10 mouse cellular contexts compared by ENCODE assay signal in genomic region chr5:142386329-142386728, GRCm38 (mm10). TPM values are rescaled to one million over a fixed set of nuclear protein-coding genes. Genes with fewer than 3 reads are reported as not detected.
DNase-seq lines count a peak whose midpoint lies in the region; ATAC-seq lines count a peak whose summit lies in the region.
"Had no signal": no experiment of that assay in that cellular context is flagged by ENCODE, and none has a peak within 500 bp of the region (broad histone marks: within the 10 kb centered on the region; RNA-seq: fewer than 3 reads in every experiment).

No protein-coding gene starts in this region.

- peak; percentile 38 for ATAC-seq in embryonic facial prominence, embryonic 11.5 days (replicated peaks; ENCODE audit: insufficient number of reproducible peaks, low FRiP score, low TSS enrichment, low read depth)
- ATAC-seq in embryonic facial prominence, embryonic 14.5 days (ENCODE audit: low read depth) = no peak
- ATAC-seq in hindbrain, embryonic 14.5 days (ENCODE audit: low FRiP score) = peak; percentile 47
- ATAC-seq in midbrain, embryonic 14.5 days (ENCODE audit: low FRiP score, low TSS enrichment) = no peak
- ATAC-seq in inflammation-experienced regulatory T-cells, adult 6 months = no peak

- no peaks in the 10 kb centered on the region for H3K9me3 ChIP-seq in embryonic facial prominence, embryonic 11.5 days (replicated peaks; ENCODE audit: control insufficient read depth, low read length)
- H3K9me3 ChIP-seq in embryonic facial prominence, embryonic 14.5 days (ENCODE audit: control insufficient read depth, low read length) = no peaks in the 10 kb centered on the region
- no peaks in the 10 kb centered on the region for H3K9me3 ChIP-seq in hindbrain, embryonic 14.5 days (ENCODE audit: control insufficient read depth, low read length)
- no peaks in the 10 kb centered on the region for H3K9me3 ChIP-seq in midbrain, embryonic 14.5 days (ENCODE audit: control insufficient read depth, low read length)
- H3K9me3 ChIP-seq: liver, embryonic 15.5 days had no signal

- no peak overlapping the region for H3K4me3 ChIP-seq in embryonic facial prominence, embryonic 11.5 days (ENCODE audit: low read depth, low read length)
- H3K4me3 ChIP-seq in embryonic facial prominence, embryonic 14.5 days (ENCODE audit: low read depth, low read length) = no peak overlapping the region
- no peak overlapping the region for H3K4me3 ChIP-seq in hindbrain, embryonic 14.5 days (replicated peaks; ENCODE audit: low read length)
- no peak overlapping the region for H3K4me3 ChIP-seq in midbrain, embryonic 14.5 days (replicated peaks; ENCODE audit: low read depth, low read length)
- H3K4me3 ChIP-seq: liver, embryonic 15.5 days; myocyte had no signal

- no peaks in the 10 kb centered on the region for H3K27me3 ChIP-seq in embryonic facial prominence, embryonic 11.5 days (ENCODE audit: control insufficient read depth, insufficient read depth, low read length)
- H3K27me3 ChIP-seq in embryonic facial prominence, embryonic 14.5 days (replicated peaks; ENCODE audit: control insufficient read depth, insufficient read depth, low read length) = no peaks in the 10 kb centered on the region
- no peaks in the 10 kb centered on the region for H3K27me3 ChIP-seq in hindbrain, embryonic 14.5 days (ENCODE audit: control insufficient read depth, insufficient read depth, low read length)
- H3K27me3 ChIP-seq in midbrain, embryonic 14.5 days (ENCODE audit: control insufficient read depth, insufficient read depth, low read length) = no peaks in the 10 kb centered on the region
- H3K27me3 ChIP-seq: liver, embryonic 15.5 days had no signal

- H3K9ac ChIP-seq in embryonic facial prominence, embryonic 11.5 days (replicated peaks; ENCODE audit: low read length) = no peak overlapping the region; the same call in 1 of the 2 replicates
- H3K9ac ChIP-seq in embryonic facial prominence, embryonic 14.5 days (ENCODE audit: low read depth, low read length) = no peak overlapping the region
- no peak overlapping the region for H3K9ac ChIP-seq in hindbrain, embryonic 14.5 days
- no peak overlapping the region; the same call in 1 of the 2 replicates for H3K9ac ChIP-seq in midbrain, embryonic 14.5 days (replicated peaks; ENCODE audit: low read length)
- H3K9ac ChIP-seq: liver, embryonic 15.5 days had no signal

- 39% methylated on average over 6 of the region's 6 CpGs for WGBS in embryonic facial prominence, embryonic 11.5 days
- 39% methylated on average over 6 of the region's 6 CpGs for WGBS in embryonic facial prominence, embryonic 14.5 days
- WGBS in hindbrain, embryonic 14.5 days = 32% methylated on average over 6 of the region's 6 CpGs
- 33% methylated on average over 6 of the region's 6 CpGs for WGBS in midbrain, embryonic 14.5 days

- peaks cover 15% of the 10 kb centered on the region for H3K4me1 ChIP-seq in embryonic facial prominence, embryonic 11.5 days (ENCODE audit: control insufficient read depth, insufficient read depth, low read length)
- peaks cover 44% of the 10 kb centered on the region for H3K4me1 ChIP-seq in embryonic facial prominence, embryonic 14.5 days (ENCODE audit: control insufficient read depth, insufficient read depth, low read length)
- H3K4me1 ChIP-seq in hindbrain, embryonic 14.5 days (replicated peaks; ENCODE audit: control insufficient read depth, insufficient read depth, low read length) = peaks cover 28% of the 10 kb centered on the region
- peaks cover 17% of the 10 kb centered on the region for H3K4me1 ChIP-seq in midbrain, embryonic 14.5 days (ENCODE audit: control insufficient read depth, insufficient read depth, low read length)

- H3K36me3 ChIP-seq in embryonic facial prominence, embryonic 11.5 days (replicated peaks; ENCODE audit: control insufficient read depth, insufficient read depth, low read depth, low read length) = no peaks in the 10 kb centered on the region
- no peaks in the 10 kb centered on the region for H3K36me3 ChIP-seq in embryonic facial prominence, embryonic 14.5 days (ENCODE audit: control insufficient read depth, insufficient read depth, low read length)
- no peaks in the 10 kb centered on the region for H3K36me3 ChIP-seq in hindbrain, embryonic 14.5 days (replicated peaks; ENCODE audit: control insufficient read depth, insufficient read depth)
- H3K36me3 ChIP-seq in midbrain, embryonic 14.5 days (ENCODE audit: control insufficient read depth, insufficient read depth, low read length) = no peaks in the 10 kb centered on the region
- H3K36me3 ChIP-seq: liver, embryonic 15.5 days had no signal

- H3K4me2 ChIP-seq in embryonic facial prominence, embryonic 11.5 days (ENCODE audit: low read depth, low read length) = no peak overlapping the region
- peak overlapping the region; percentile 26 for H3K4me2 ChIP-seq in embryonic facial prominence, embryonic 14.5 days (ENCODE audit: low read depth, low read length)
- no peak overlapping the region for H3K4me2 ChIP-seq in hindbrain, embryonic 14.5 days (replicated peaks)
- H3K4me2 ChIP-seq in midbrain, embryonic 14.5 days (ENCODE audit: low read length) = no peak overlapping the region
- H3K4me2 ChIP-seq: liver, embryonic 15.5 days had no signal

- H3K27ac ChIP-seq in embryonic facial prominence, embryonic 11.5 days (replicated peaks; ENCODE audit: low read depth, low read length) = peak overlapping the region; percentile 91
- H3K27ac ChIP-seq in embryonic facial prominence, embryonic 14.5 days (replicated peaks; ENCODE audit: low read depth, low read length) = peak overlapping the region; percentile 89
- H3K27ac ChIP-seq in hindbrain, embryonic 14.5 days = peak overlapping the region; percentile 66
- H3K27ac ChIP-seq in midbrain, embryonic 14.5 days (replicated peaks; ENCODE audit: low read depth, low read length) = peak overlapping the region; percentile 50

- no peak for DNase-seq in embryonic facial prominence, embryonic 11.5 days (ENCODE audit: low spot score)
- DNase-seq in embryonic facial prominence, embryonic 14.5 days (ENCODE audit: low spot score) = no peak
- no peak for DNase-seq in hindbrain, embryonic 14.5 days (ENCODE audit: low spot score)
- no peak for DNase-seq in midbrain, embryonic 14.5 days
- no peak for DNase-seq in adipocyte (ENCODE audit: low spot score)
- DNase-seq in cerebellum, adult 11 months = no peak
- DNase-seq: kidney, adult 11 months had no signal

RNA-seq across cellular contexts. Expression of gene Foxk1, which starts 15.0 kb away (rescaled TPM):
- 2.9 and 3.4 TPM in 2 replicates for polyA plus RNA-seq in embryonic facial prominence, embryonic 11.5 days (2014; fragmentation: Nextera tagmentation; extraction: Ambion mirVana)
- 5.6 and 7.5 TPM in 2 replicates for polyA plus RNA-seq in embryonic facial prominence, embryonic 14.5 days (2014; fragmentation: Nextera tagmentation; extraction: Ambion mirVana)
- 5.4 and 5.9 TPM in 2 replicates for polyA plus RNA-seq in hindbrain, embryonic 14.5 days (2014; fragmentation: Nextera tagmentation; extraction: Ambion mirVana)
- polyA plus RNA-seq in midbrain, embryonic 14.5 days (2014; fragmentation: Nextera tagmentation; extraction: Ambion mirVana) = 4.2 and 4.6 TPM in 2 replicates
- 10 to 100 TPM in 1 of 3 experiments, 1 to 10 TPM in 2; 6.3 to 10.1 (median 8.5) TPM for polyA plus RNA-seq in inflammation-experienced regulatory T-cells, adult 6 months (2017; shearing (Covaris generic))

Comparison
In these comparisons a context has a peak if more than half of its experiments do, and no peak if none do; other contexts are left out.
1. ATAC-seq: peak in embryonic facial prominence, embryonic 11.5 days (single experiment) and hindbrain, embryonic 14.5 days (single experiment); none in embryonic facial prominence, embryonic 14.5 days (single experiment), midbrain, embryonic 14.5 days (single experiment) and inflammation-experienced regulatory T-cells, adult 6 months (single experiment).
2. Peak in every context shown above with its lines, with median percentiles within 50 percentile points of each other: H3K27ac ChIP-seq.